Mouse (Mus musculus) thymus, adult 2 months (tissue): Measurements from ENCODE around the gene Itm2b. TPM values are rescaled to one million over a fixed set of nuclear protein-coding genes. Genes with fewer than 3 reads are reported as not detected.

Source experiments
- DNase-seq: peaks from one replicate; pipeline ENCODE4 v3.0.0; 2021
- H3K27ac ChIP-seq: fragments of 200-500 bp; 2 replicates; pipeline ENCODE4 v1.5.1; 2012; ENCODE audit warnings: low read length, control low read depth; ENCODE audit not compliant: control insufficient read depth, insufficient read depth
- H3K27me3 ChIP-seq: fragments of 200-500 bp; 2 replicates; pipeline ENCODE4 v1.6.1; 2012; ENCODE audit warnings: mild to moderate bottlenecking, low read length, moderate library complexity, mixed read lengths; ENCODE audit not compliant: control insufficient read depth, insufficient read depth
- H3K36me3 ChIP-seq: fragments of 200-500 bp; 2 replicates; pipeline ENCODE4 v1.6.1; 2012; ENCODE audit warnings: mild to moderate bottlenecking, low read length, moderate library complexity; ENCODE audit not compliant: control insufficient read depth, insufficient read depth
- H3K4me1 ChIP-seq: fragments of 200-500 bp; replicated peaks from 2 replicates; pipeline ENCODE4 v1.6.1; 2012; ENCODE audit warnings: low read length; ENCODE audit not compliant: control insufficient read depth, insufficient read depth
- H3K4me3 ChIP-seq: fragments of 200-500 bp; 2 replicates; pipeline ENCODE4 v1.5.1; 2012; ENCODE audit warnings: mild to moderate bottlenecking, low read length, control low read depth, moderate library complexity; ENCODE audit not compliant: control insufficient read depth, insufficient read depth
- CTCF ChIP-seq: fragments of 200-500 bp; IDR thresholded peaks from 2 replicates; pipeline ENCODE4 v1.5.1; 2012; ENCODE audit warnings: mild to moderate bottlenecking, control low read depth, low read length, moderate library complexity, borderline replicate concordance; ENCODE audit not compliant: control insufficient read depth, poor library complexity, insufficient read depth; ENCODE audit errors: extremely low read depth
- POLR2A ChIP-seq: fragments of 200-500 bp; IDR thresholded peaks from 2 replicates; pipeline ENCODE4 v1.6.1; 2012; ENCODE audit warnings: mild to moderate bottlenecking, low read length, control low read depth, moderate library complexity; ENCODE audit not compliant: control insufficient read depth, poor library complexity, insufficient read depth; ENCODE audit errors: extremely low read depth
- WGBS: fragments of 180-500 bp; shearing (Covaris S2); methylation state at CpG from one replicate; pipeline ENCODE4 v1.1.7; 2018; 5-methylcytosine and 5-hydroxymethylcytosine counted together
- polyA plus RNA-seq: library from polyadenylated mRNA; depleted of rRNA; stranded (reverse); fragments of >200 nt; gene quantifications from 2 replicates; pipeline ENCODE4 v1.2.3, GENCODE M21; 2012

Gene Itm2b
- polyA plus RNA-seq, 1 experiment = 985 TPM

- Histone ChIP-seq H3K4me3 (no peak overlapping the region), H3K27me3 (no peaks in the 10 kb centered on the region), H3K27ac (no peak overlapping the region), H3K36me3 (no peaks in the 10 kb centered on the region), H3K4me1 (peaks cover 15% of the 10 kb centered on the region)
- TF ChIP-seq POLR2A (no peak), CTCF (no peak)
- WGBS = 26% methylated on average over 4 of the region's 4 CpGs
- DNase-seq = no peak
These were observed 23.2 kb upstream of the Itm2b start for GRCm38 (mm10) chr14:73408223-73408845.

GRCm38 (mm10) chr14:73404016-73404415 is 18.9 kb upstream of the Itm2b start:
- WGBS = 91% methylated on average over 3 of the region's 3 CpGs
- DNase-seq = no peak
- no peak overlapping the region; the same call in 1 of the 2 replicates for H3K27ac ChIP-seq
- no peak for TF ChIP-seq POLR2A
- no peak for TF ChIP-seq CTCF
- H3K4me1 ChIP-seq = peaks cover 34% of the 10 kb centered on the region
- H3K27me3 ChIP-seq = no peaks in the 10 kb centered on the region
- H3K36me3 ChIP-seq = no peaks in the 10 kb centered on the region
- no peak overlapping the region for H3K4me3 ChIP-seq

GRCm38 (mm10) chr14:73403351-73403750 is 18.3 kb upstream of the Itm2b start:
- DNase-seq = no peak
- no peaks in the 10 kb centered on the region for H3K27me3 ChIP-seq
- no peak for TF ChIP-seq CTCF
- no peak for TF ChIP-seq POLR2A
- H3K36me3 ChIP-seq = no peaks in the 10 kb centered on the region
- WGBS = 79% methylated on average over 5 of the region's 5 CpGs
- H3K27ac ChIP-seq = no peak overlapping the region
- H3K4me3 ChIP-seq = no peak overlapping the region
- H3K4me1 ChIP-seq = peaks cover 36% of the 10 kb centered on the region

- H3K27me3 ChIP-seq = no peaks in the 10 kb centered on the region
- no peak for DNase-seq
- peaks cover 40% of the 10 kb centered on the region for H3K4me1 ChIP-seq
- H3K27ac ChIP-seq = no peak overlapping the region
- no peak overlapping the region for H3K4me3 ChIP-seq
- TF ChIP-seq CTCF (no peak), POLR2A (no peak)
- H3K36me3 ChIP-seq = no peaks in the 10 kb centered on the region
- 62% methylated on average over 11 of the region's 11 CpGs for WGBS
These were observed 17.4 kb upstream of the Itm2b start for GRCm38 (mm10) chr14:73402296-73403035.

GRCm38 (mm10) chr14:73401408-73401807 is 16.3 kb upstream of the Itm2b start:
- Histone ChIP-seq H3K4me3 (no peak overlapping the region), H3K27ac (no peak overlapping the region; the same call in 1 of the 2 replicates), H3K36me3 (no peaks in the 10 kb centered on the region), H3K27me3 (no peaks in the 10 kb centered on the region), H3K4me1 (peaks cover 40% of the 10 kb centered on the region)
- 38% methylated on average over 3 of the region's 3 CpGs for WGBS
- TF ChIP-seq CTCF = no peak
- TF ChIP-seq POLR2A = no peak
- DNase-seq = no peak

GRCm38 (mm10) chr14:73399866-73400618 is 15.0 kb upstream of the Itm2b start:
- Histone ChIP-seq H3K4me1 (peaks cover 37% of the 10 kb centered on the region), H3K36me3 (no peaks in the 10 kb centered on the region), H3K4me3 (no peak overlapping the region), H3K27ac (peak overlapping the region; percentile 21), H3K27me3 (no peaks in the 10 kb centered on the region)
- TF ChIP-seq POLR2A = no peak
- no peak for TF ChIP-seq CTCF
- WGBS = 16% methylated on average over 15 of the region's 15 CpGs
- peak; percentile 50 for DNase-seq
